Mouse (Mus musculus): Measurements from ENCODE around the gene Snai3.

Gene Snai3

GRCm38 (mm10) chr8:122459218-122459900 lies 1.2 kb downstream of the Snai3 start:
- DNase-seq (ENCODE audit: low spot score), result no peak

GRCm38 (mm10) chr8:122457171-122457570 lies 3.4 kb downstream of the Snai3 start:
- no peak for DNase-seq (ENCODE audit: low spot score)

- no peak for DNase-seq (ENCODE audit: low spot score)
Measured at GRCm38 (mm10) chr8:122454409-122454808, 6.1 kb downstream of the Snai3 start.

- no peak for DNase-seq (ENCODE audit: low spot score)
Measured at GRCm38 (mm10) chr8:122452154-122452553, 8.4 kb downstream of the Snai3 start.

GRCm38 (mm10) chr8:122451161-122451703 lies 9.3 kb downstream of the Snai3 start:
- no peak for DNase-seq (ENCODE audit: low spot score)

- no peak for DNase-seq (ENCODE audit: low spot score)
Measured at GRCm38 (mm10) chr8:122445203-122445602, 15.3 kb downstream of the Snai3 start.

GRCm38 (mm10) chr8:122444058-122444748 lies 16.3 kb downstream of the Snai3 start:
- DNase-seq (ENCODE audit: low spot score), result peak; percentile 54

GRCm38 (mm10) chr8:122443262-122444006 lies 17.1 kb downstream of the Snai3 start, which contains the start of gene Mvd:
Mvd (minus strand) TSS chr8:122443422.
- peak; percentile 99 for DNase-seq (ENCODE audit: low spot score)

- peak; percentile 51 for DNase-seq (ENCODE audit: low spot score)
Measured at GRCm38 (mm10) chr8:122442781-122443180, 17.8 kb downstream of the Snai3 start.

GRCm38 (mm10) chr8:122442356-122442755 lies 18.2 kb downstream of the Snai3 start:
- no peak for DNase-seq (ENCODE audit: low spot score)

GRCm38 (mm10) chr8:122441326-122441725 lies 19.2 kb downstream of the Snai3 start:
- no peak for DNase-seq (ENCODE audit: low spot score)

- no peak for DNase-seq (ENCODE audit: low spot score)
Measured at GRCm38 (mm10) chr8:122439336-122439735, 21.2 kb downstream of the Snai3 start.

GRCm38 (mm10) chr8:122437708-122438331 lies 22.7 kb downstream of the Snai3 start:
- no peak for DNase-seq (ENCODE audit: low spot score)

GRCm38 (mm10) chr8:122436586-122437125 lies 23.9 kb downstream of the Snai3 start:
- DNase-seq (ENCODE audit: low spot score), result no peak

- DNase-seq (ENCODE audit: low spot score), result no peak
Measured at GRCm38 (mm10) chr8:122436146-122436545, 24.4 kb downstream of the Snai3 start.

GRCm38 (mm10) chr8:122435375-122435774 lies 25.2 kb downstream of the Snai3 start:
- DNase-seq (ENCODE audit: low spot score), result no peak

- DNase-seq (ENCODE audit: low spot score), result peak; percentile 17
Measured at GRCm38 (mm10) chr8:122433269-122433905, 27.1 kb downstream of the Snai3 start.

- DNase-seq (ENCODE audit: low spot score), result peak; percentile 72
Measured at GRCm38 (mm10) chr8:122432443-122433268, 27.9 kb downstream of the Snai3 start, which contains the start of gene Cyba. Cyba (minus strand) TSS chr8:122432930.

- DNase-seq (ENCODE audit: low spot score), result peak; percentile 49
Measured at GRCm38 (mm10) chr8:122431694-122432442, 28.7 kb downstream of the Snai3 start.
